Mouse (Mus musculus): ENCODE results near the gene Dcun1d3.

- TF ChIP-seq POLR2A (IDR thresholded peaks at IDR 0.05; ENCODE audit: low read depth, low read length) (no peak), CTCF (IDR thresholded peaks at IDR 0.05; ENCODE audit: borderline replicate concordance, insufficient read depth, low read length) (no peak)
These were observed 16.9 kb downstream of the Dcun1d3 start for GRCm38 (mm10) chr7:119879171-119879570.
